Mouse (Mus musculus) CD8-positive naive resting alpha-beta T cell, adult 2 months (primary cell): Measurements from ENCODE around the gene Foxp1.

ENCODE experiments used
- DNase-seq, 2 experiments: peaks; one replicate each; pipeline ENCODE4 v3.0.0; 2022; ENCODE audit warnings: low read depth in 2 of 2, low spot score in 2 of 2

Foxp1 gene

GRCm38 (mm10) chr6:99105979-99106378 lies 416.5 kb downstream of the Foxp1 start:
- no peak for DNase-seq

GRCm38 (mm10) chr6:99104446-99104845 lies 418.1 kb downstream of the Foxp1 start:
- DNase-seq: no peak

- no peak for DNase-seq
These were observed 418.6 kb downstream of the Foxp1 start for GRCm38 (mm10) chr6:99103911-99104310.

DNA sequence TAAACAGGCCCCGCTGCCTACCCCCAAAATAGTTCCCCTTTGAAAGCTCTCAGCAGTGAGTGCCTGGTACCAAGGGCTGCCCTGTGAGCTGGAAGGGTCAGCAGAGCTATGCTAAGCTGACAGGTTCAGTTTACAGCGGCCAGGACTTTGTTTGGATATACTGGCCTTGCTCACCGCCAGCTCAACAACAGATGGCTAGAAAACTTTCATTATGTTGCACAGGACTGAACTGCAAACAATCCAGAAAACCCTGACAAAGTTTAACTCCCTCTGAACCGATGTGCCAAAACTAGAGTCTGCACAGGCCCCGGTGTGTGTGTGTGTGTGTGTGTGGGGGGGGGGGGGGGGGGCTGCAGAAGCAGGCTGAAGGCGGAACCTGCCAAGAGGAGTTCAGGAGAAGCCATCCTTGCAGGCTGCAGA lies 421.0 kb downstream of the Foxp1 start:
- no peak for DNase-seq

DNA sequence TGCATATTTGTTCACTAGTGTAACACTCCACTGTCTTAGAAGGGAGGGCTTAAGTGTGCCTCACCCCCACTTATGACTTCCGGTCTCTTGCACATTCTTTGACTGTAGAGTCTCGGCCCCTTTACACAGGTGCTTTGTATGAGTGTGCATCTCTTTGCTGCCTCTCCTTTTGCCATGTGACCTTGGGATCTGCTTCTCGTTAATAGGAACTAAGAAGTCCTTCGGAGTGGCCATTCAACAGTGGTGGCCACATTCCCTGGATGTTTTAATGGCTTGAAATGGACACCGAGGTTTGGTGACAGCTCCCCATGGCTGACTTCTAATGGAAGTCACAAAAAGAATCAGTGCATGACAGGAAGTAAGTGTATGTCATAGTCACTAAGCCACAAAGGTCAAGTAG lies 422.2 kb downstream of the Foxp1 start:
- no peak for DNase-seq

GRCm38 (mm10) chr6:99099781-99100180 lies 422.7 kb downstream of the Foxp1 start:
- no peak for DNase-seq

DNA sequence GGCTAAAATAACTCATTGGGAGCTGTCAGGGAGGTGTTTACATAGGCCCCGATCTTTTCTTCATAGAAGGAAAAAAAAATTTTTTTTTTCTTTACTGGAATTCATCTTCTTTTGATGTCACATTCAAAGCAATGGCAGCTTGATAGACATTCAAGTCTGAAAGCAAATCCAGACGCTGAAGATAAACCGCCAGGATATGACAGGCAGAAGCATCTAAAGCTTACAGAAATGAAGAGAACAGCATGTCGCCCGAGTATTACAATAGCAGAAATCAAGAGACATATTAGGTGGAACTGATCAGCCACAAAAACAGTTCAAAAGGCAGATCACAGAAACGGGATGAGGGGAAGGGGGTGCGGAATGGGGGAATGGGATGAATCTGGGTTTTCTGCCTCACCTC lies 425.3 kb downstream of the Foxp1 start:
- no peak for DNase-seq

GRCm38 (mm10) chr6:99096776-99097166 lies 425.8 kb downstream of the Foxp1 start:
- no peak for DNase-seq

GRCm38 (mm10) chr6:99096105-99096775 lies 426.3 kb downstream of the Foxp1 start:
- peak; percentile 73 for DNase-seq

GRCm38 (mm10) chr6:99095185-99096104 lies 427.1 kb downstream of the Foxp1 start:
- DNase-seq: peak; percentile 68 to 73

GRCm38 (mm10) chr6:99094339-99094989 lies 428.1 kb downstream of the Foxp1 start:
- DNase-seq: no peak

DNA sequence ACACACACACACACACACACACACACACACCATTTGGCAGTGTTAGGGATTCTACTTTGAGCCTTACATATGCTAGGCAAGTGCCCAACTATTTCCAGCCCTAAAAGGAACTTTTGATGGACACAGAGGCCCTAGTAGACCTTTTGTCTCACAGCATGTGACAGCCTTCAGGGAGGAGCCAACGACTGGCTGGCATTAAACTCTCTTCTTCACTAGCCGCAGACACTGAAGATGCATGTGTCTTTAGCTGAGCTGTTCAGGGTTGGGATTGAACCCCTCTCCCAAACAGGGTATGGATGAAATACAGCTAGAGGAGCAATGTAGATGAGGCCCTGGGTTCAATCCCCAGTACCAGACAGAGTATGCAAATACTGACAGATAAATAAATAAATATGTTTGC lies 428.7 kb downstream of the Foxp1 start:
- DNase-seq: no peak

DNA sequence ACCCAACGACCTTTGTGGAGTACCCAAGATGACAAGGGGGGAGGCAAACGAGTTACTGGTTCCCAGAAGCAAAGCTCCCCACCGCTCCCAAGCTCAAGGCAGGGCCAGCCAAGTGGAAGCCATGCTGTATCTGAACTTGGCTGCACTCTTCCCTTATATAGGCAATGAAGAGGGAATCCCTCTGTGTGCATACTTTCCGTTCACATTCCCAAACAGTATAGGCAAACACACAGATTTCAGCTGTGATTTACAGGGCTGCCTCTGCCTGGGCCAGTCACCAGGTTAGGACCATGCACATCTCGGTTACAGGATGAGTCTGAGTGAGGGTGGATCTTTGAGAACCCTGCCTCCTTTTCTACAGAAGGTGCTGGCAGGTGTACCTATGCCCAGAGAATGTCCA lies 429.3 kb downstream of the Foxp1 start:
- DNase-seq: no peak

DNA sequence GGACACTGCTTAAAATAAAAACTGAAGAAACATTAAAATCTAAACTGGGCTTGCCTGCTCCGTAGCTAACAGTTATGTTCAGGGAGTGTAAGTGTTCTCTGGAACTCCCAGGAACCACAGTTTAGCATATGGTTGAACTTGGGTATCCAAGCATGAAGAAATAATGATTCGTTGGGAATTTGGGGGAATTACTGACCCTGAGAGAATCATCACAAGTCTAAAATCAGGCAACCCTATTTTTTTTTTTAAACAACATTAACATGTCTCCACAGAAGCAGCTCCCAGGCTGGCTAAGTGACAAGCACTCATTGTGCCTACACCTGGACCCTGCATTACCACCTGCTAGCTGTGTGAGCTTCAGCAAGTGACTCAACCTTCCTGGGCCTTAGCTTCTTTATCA lies 430.7 kb downstream of the Foxp1 start:
- DNase-seq: no peak

- no peak for DNase-seq
These were observed 434.9 kb downstream of the Foxp1 start for GRCm38 (mm10) chr6:99087598-99087997.

GRCm38 (mm10) chr6:99084956-99085355 lies 437.6 kb downstream of the Foxp1 start:
- no peak for DNase-seq

DNA sequence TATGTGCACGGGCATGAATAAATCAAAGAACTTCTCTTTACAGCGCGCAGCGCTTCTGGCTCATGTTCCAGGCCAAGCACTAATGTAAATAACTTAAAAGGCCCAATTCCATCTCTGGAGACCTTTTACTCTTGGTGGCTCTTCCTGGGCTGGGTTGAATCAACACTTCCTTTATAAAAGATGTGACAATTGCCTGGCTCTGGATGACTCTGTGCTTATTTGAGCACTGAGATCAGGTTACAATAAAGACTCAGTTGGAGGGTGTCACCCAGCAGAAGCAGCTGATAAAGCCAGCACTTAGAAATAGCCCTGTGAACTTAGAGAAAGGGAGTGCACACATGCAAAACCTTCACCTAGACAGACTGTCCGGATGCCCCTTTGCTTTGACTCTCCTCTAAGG lies 441.3 kb downstream of the Foxp1 start:
- DNase-seq: no peak

DNA sequence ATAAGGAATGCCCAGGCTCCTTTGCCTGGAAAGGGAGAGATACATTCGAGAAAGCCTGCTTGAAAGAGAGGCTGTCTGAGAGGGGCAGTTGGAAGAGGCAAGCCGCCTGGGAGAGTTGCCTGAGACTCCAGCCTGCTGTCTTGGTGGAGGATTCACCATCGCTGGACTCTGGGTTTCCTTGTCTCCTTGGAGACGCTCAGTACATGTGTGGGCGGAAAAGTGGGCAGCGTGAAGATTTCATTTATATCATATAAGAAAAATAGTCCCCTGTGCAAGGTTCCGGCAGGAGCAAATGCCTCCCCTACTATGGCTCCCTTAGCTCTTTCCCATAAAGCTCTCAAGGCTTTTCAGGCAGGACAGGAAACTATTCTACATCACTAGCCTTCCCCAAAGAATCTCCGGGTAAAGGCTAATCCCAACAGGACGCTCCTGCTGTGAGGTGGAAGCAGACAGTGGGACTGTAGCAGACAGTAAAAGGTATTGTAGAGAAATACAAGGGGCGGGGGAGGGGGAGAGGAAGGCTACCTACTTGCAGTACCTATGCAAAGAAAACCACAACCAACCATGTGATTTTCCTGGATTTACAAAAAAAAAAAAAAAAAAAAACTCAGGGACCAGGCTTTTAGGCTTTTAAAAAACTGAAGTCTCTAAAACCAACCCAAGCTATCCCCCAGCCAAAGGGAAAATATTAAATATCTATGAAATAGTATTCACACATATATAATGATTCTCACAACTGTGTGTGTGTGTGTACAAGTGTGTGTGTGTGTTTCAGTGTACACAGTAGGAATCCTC lies 443.3 kb downstream of the Foxp1 start:
- no peak for DNase-seq

- DNase-seq: no peak
These were observed 444.4 kb downstream of the Foxp1 start for GRCm38 (mm10) chr6:99078089-99078488.

- no peak for DNase-seq
These were observed 448.9 kb downstream of the Foxp1 start for GRCm38 (mm10) chr6:99073303-99074271.
